Mouse (Mus musculus): ENCODE measurements around the gene Msrb3.

Gene Msrb3

DNA sequence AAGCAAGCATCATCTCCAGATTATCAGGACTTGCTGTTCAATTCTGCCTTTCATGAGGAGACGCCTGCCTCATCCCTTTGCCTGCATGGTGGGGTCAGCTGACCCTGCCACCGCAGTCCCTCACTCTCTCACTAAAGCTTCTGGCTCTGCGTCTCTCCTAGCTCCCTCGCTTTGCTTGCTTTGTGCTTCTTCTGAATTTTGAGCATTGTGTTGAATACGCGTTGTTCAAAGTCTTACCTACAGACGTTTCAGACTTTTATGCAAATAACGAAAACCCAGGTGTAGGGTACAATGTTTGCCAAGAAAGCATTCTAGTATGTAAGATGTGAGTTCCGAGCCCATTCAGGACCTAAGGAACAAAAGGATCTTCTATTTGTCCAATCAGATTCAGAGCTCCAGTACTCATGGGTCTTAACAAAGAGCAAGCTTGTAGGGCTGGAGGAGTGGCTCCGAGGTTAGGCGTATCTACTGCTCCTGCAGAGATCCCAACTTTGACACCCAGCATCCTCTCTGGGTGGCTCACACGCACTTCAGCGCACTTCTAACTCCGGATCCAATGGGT, 162.3 kb downstream of the Msrb3 start:
- DNase-seq: no peak

DNA sequence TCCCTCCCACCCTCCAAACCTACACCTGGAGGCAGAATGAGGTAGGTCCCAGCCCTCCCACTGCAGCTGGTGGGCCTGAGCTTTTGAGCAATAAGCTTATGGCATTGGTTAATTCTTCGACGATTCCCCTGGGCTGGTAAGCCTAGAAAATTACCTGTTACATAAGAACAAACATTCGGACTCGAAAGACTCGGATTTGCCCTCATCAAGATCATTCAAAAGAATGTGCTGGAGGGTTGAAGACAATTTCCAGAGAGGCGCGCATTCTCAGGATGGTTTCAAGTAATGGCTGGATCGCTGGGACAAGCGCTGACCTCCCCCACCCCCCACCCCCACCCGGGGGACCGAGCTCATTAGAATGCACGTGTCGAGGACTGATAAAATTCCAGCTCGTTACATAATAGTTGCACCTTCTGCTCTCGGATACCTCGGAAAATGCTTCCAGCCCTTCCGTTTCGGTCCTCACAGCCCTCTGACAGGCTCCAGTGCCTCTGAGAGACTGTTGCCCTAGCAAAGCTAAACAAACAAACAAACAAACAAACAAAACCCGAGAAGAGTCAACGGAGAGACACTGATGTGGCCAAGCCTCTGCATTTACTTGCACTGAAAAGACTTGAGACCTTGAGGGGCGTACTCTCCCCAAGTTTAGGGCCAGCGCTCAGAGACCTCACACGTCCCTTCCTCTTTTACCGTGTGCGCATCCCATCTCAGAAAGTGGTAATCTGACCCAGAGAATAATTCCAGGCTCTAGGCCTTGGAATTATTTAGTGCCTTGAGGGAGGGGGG, 163.0 kb downstream of the Msrb3 start:
- no peak for DNase-seq

DNA sequence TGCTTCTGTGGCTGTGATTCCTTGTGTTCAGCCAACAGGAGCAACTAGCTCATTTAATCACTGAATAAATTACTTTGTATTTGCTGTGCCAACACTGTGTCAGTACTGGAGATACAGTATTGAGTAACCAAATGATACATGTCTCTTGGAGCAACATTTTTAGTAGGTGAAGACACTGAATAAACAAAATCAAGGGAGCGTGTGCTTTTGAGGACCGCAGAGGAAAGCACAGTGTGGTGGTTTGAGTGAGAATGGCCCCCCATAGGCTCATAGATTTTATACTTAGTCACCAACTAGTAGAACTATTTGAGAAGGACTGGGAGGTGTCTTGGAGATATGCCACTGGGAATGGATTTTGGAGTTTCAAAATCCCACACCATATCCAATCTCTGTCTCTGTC, 164.5 kb downstream of the Msrb3 start:
- DNase-seq: no peak
